Mouse (Mus musculus) cerebellum, adult 2 months (tissue): Measurements from ENCODE around the gene Olfr317.
"Not testable (repeated sequence)": the region's sequence is repeated elsewhere in the genome, so short reads cannot be mapped to it uniquely, and the experiment has no call there.

Source experiments
- CTCF ChIP-seq: fragments of 200-500 bp; IDR thresholded peaks from 2 replicates; pipeline ENCODE4 v1.5.1; 2011; ENCODE audit warnings: low read depth, mild to moderate bottlenecking, control low read depth, low read length, moderate library complexity, borderline replicate concordance; ENCODE audit not compliant: insufficient read depth
- POLR2A ChIP-seq: fragments of 200-500 bp; IDR thresholded peaks from 2 replicates; pipeline ENCODE4 v1.6.1; 2011; ENCODE audit warnings: low read length, control low read depth, borderline replicate concordance; ENCODE audit not compliant: insufficient read depth

GRCm38 (mm10) chr11:58727896-58728650 lies 10.9 kb downstream of the Olfr317 start:
- TF ChIP-seq CTCF, POLR2A: not testable (repeated sequence)
